11 mouse cellular contexts compared by ENCODE assay signal in the genomic region with DNA sequence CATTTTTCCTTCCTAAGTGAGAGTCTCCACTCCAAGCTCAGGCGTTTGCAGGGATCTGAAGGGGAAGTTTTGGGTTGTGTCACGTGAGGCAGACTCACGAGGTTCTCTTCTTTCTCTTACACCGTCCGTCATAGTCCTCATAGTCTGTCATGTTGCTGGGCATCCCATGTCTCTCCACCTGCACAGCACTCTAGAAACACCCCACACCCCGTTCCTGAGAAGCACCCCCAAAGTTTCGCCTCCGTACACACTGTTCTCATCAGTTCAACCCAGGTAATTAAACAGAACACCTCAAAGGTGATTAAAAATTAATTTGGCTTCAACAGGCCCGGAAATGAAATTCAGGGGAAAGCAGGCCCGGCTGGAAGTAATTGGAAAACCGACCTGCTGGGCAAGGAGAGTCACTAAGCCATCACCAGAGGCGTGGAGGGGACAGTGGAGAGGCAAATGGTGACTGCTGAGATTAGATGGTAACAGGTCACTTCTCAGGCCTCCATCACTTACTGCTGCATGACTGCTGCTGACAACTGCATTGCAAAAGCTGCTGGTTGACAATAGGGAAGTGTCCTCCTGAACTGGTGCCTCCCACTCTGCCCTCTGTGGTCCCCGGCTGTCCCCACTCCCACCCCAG.
DNase-seq lines count a peak whose midpoint lies in the region; ATAC-seq and TF ChIP-seq lines count a peak whose summit lies in the region.
"Had no signal": no experiment of that assay in that cellular context is flagged by ENCODE, and none has a peak within 500 bp of the region (broad histone marks: within the 10 kb centered on the region; RNA-seq: fewer than 3 reads in every experiment).

No protein-coding gene starts in this region.

- 80% methylated on average over 13 of the region's 13 CpGs for WGBS in heart, postnatal 0 days
- WGBS in heart, adult 2 months = 88% methylated on average over 13 of the region's 13 CpGs
- WGBS in forebrain, postnatal 0 days = 66% methylated on average over 13 of the region's 13 CpGs

- no peak overlapping the region for H3K4me3 ChIP-seq in heart, postnatal 0 days (ENCODE audit: low read depth, low read length)
- no peak overlapping the region for H3K4me3 ChIP-seq in heart, adult 2 months
- no peak overlapping the region for H3K4me3 ChIP-seq in forebrain, postnatal 0 days (ENCODE audit: low read depth, low read length)
- H3K4me3 ChIP-seq: heart, embryonic 12.5 days; intestine, embryonic 15.5 days had no signal

- intact Hi-C loops in heart, adult 2 months (cut with DNase I) = no loop called here

- peak; percentile 1 for DNase-seq in heart, postnatal 0 days (ENCODE audit: low spot score)
- DNase-seq in heart, adult 2 months = no peak
- peak; percentile 31 for DNase-seq in Muller cell, postnatal 12 days (ENCODE audit: inconsistent ontology term)
- peak; percentile 55 to 64 for DNase-seq in cerebellum, postnatal 10 days
- DNase-seq in forebrain, postnatal 0 days = no peak
- no peak for DNase-seq in kidney, adult 9 months
- DNase-seq in spleen, adult 12 weeks (ENCODE audit: low spot score) = no peak
- DNase-seq in layer of hippocampus, postnatal 25 days (ENCODE audit: extremely low spot score in 1 of 2, low spot score in 1 of 2) = no peak

- H3K36me3 ChIP-seq in heart, postnatal 0 days (replicated peaks; ENCODE audit: control insufficient read depth, insufficient read depth, low read length) = no peaks in the 10 kb centered on the region
- H3K36me3 ChIP-seq in heart, adult 2 months (ENCODE audit: control insufficient read depth, insufficient read depth, low read length) = no peaks in the 10 kb centered on the region
- H3K36me3 ChIP-seq in forebrain, postnatal 0 days (ENCODE audit: insufficient read depth) = no peaks in the 10 kb centered on the region
- H3K36me3 ChIP-seq: heart, embryonic 12.5 days; intestine, embryonic 15.5 days had no signal

- H3K27me3 ChIP-seq in heart, postnatal 0 days (ENCODE audit: control insufficient read depth, insufficient read depth, low read length) = 0 out of 2 replicates have a peak, but pooled peaks cover 3% of the 10 kb centered on the region
- no peaks in the 10 kb centered on the region for H3K27me3 ChIP-seq in heart, adult 2 months (ENCODE audit: control insufficient read depth, insufficient read depth, low read length)
- no peaks in the 10 kb centered on the region for H3K27me3 ChIP-seq in forebrain, postnatal 0 days (ENCODE audit: insufficient read depth, low read length)
- H3K27me3 ChIP-seq: intestine, embryonic 15.5 days had no signal

- no peak overlapping the region for H3K9ac ChIP-seq in heart, postnatal 0 days (replicated peaks; ENCODE audit: low read depth, low read length)
- H3K9ac ChIP-seq in heart, adult 2 months (ENCODE audit: low read depth, low read length) = no peak overlapping the region
- no peak overlapping the region for H3K9ac ChIP-seq in forebrain, postnatal 0 days
- H3K9ac ChIP-seq: heart, embryonic 12.5 days; intestine, embryonic 15.5 days had no signal

- no peaks in the 10 kb centered on the region for H3K9me3 ChIP-seq in heart, postnatal 0 days (replicated peaks; ENCODE audit: control insufficient read depth, low read length)
- H3K9me3 ChIP-seq in forebrain, postnatal 0 days (ENCODE audit: low read length) = no peaks in the 10 kb centered on the region
- H3K9me3 ChIP-seq: heart, embryonic 12.5 days; intestine, embryonic 15.5 days had no signal

- no peak overlapping the region for H3K27ac ChIP-seq in heart, postnatal 0 days (ENCODE audit: low read depth)
- H3K27ac ChIP-seq in heart, adult 2 months = no peak overlapping the region
- no peak overlapping the region for H3K27ac ChIP-seq in forebrain, postnatal 0 days (ENCODE audit: low read depth, low read length)
- H3K27ac ChIP-seq: intestine, embryonic 15.5 days had no signal

- no peak for TF ChIP-seq POLR2A in heart, adult 2 months (IDR thresholded peaks at IDR 0.05; ENCODE audit: insufficient read depth, low read depth, low read length)

- H3K4me2 ChIP-seq in heart, postnatal 0 days (ENCODE audit: low read depth, low read length) = no peak overlapping the region
- H3K4me2 ChIP-seq in forebrain, postnatal 0 days (ENCODE audit: low read depth) = no peak overlapping the region
- H3K4me2 ChIP-seq: heart, embryonic 12.5 days; intestine, embryonic 15.5 days had no signal

- no peak for TF ChIP-seq EP300 in heart, postnatal 0 days (IDR thresholded peaks at IDR 0.05; ENCODE audit: low read depth)
- TF ChIP-seq EP300 in heart, adult 2 months (IDR thresholded peaks at IDR 0.05; ENCODE audit: insufficient read depth, low read depth, low read length) = no peak

- H3K79me2 ChIP-seq in heart, adult 2 months (replicated peaks; ENCODE audit: control insufficient read depth, insufficient read depth, low read length) = no peaks in the 10 kb centered on the region

- TF ChIP-seq CTCF in heart, postnatal 0 days (IDR thresholded peaks at IDR 0.05; ENCODE audit: low read depth) = no peak
- TF ChIP-seq CTCF in heart, adult 2 months (IDR thresholded peaks at IDR 0.05) = no peak
- no peak for TF ChIP-seq CTCF in forebrain, postnatal 0 days (IDR thresholded peaks at IDR 0.05; ENCODE audit: low read depth)

- no peak for ATAC-seq in heart, postnatal 0 days (ENCODE audit: insufficient read depth, low read depth)
- ATAC-seq in forebrain, postnatal 0 days = peak; percentile 2; the same call in 1 of the 2 replicates
- ATAC-seq: intestine, embryonic 15.5 days; lung, postnatal 0 days had no signal

- peaks cover 6% of the 10 kb centered on the region; the same call in 1 of the 2 replicates for H3K4me1 ChIP-seq in heart, postnatal 0 days (ENCODE audit: control insufficient read depth, insufficient read depth)
- no peaks in the 10 kb centered on the region for H3K4me1 ChIP-seq in heart, adult 2 months (ENCODE audit: control insufficient read depth, insufficient read depth, low read length)
- H3K4me1 ChIP-seq in forebrain, postnatal 0 days (ENCODE audit: insufficient read depth) = peaks cover 5% of the 10 kb centered on the region; the same call in 1 of the 2 replicates

Comparison
In these comparisons a context has a peak if more than half of its experiments do, and no peak if none do; other contexts are left out.
1. DNase-seq: peak in heart, postnatal 0 days (single experiment), Muller cell, postnatal 12 days (single experiment) and cerebellum, postnatal 10 days (2 of 2); none in heart, adult 2 months (0 of 2), forebrain, postnatal 0 days (single experiment), kidney, adult 9 months (single experiment), spleen, adult 12 weeks (single experiment) and layer of hippocampus, postnatal 25 days (0 of 2).